Mouse (Mus musculus) ES-Bruce4 (cell line): ENCODE data around the gene Pus7. TPM values are rescaled to one million over a fixed set of nuclear protein-coding genes. Genes with fewer than 3 reads are reported as not detected.

Experiments
- H3K27ac ChIP-seq: 2 replicates; pipeline ENCODE4 v1.5.1; 2012; ENCODE audit warnings: low read length, inconsistent platforms; ENCODE audit not compliant: insufficient read depth
- H3K27me3 ChIP-seq: 2 replicates; pipeline ENCODE4 v1.6.1; 2012; ENCODE audit warnings: mild to moderate bottlenecking, low read length, inconsistent platforms; ENCODE audit not compliant: control insufficient read depth, poor library complexity, insufficient read depth, severe bottlenecking
- H3K36me3 ChIP-seq: 2 replicates; pipeline ENCODE4 v1.6.1; 2012; ENCODE audit warnings: inconsistent platforms, mild to moderate bottlenecking, low read length, moderate library complexity; ENCODE audit not compliant: control insufficient read depth, poor library complexity, insufficient read depth, severe bottlenecking
- H3K4me1 ChIP-seq: one replicate; pipeline ENCODE4 v1.8.1; 2011; ENCODE audit warnings: low read length; ENCODE audit not compliant: control insufficient read depth, insufficient read depth
- H3K4me3 ChIP-seq: 2 replicates; pipeline ENCODE4 v1.5.1; 2011; ENCODE audit warnings: low read depth, mild to moderate bottlenecking, low read length
- H3K9ac ChIP-seq: 2 replicates; pipeline ENCODE4 v1.6.1; 2012; ENCODE audit warnings: low read depth, mild to moderate bottlenecking, inconsistent platforms; ENCODE audit not compliant: poor library complexity, severe bottlenecking
- H3K9me3 ChIP-seq: replicated peaks from 2 replicates; pipeline ENCODE4 v1.6.1; 2012; ENCODE audit warnings: mild to moderate bottlenecking, low read length, inconsistent platforms; ENCODE audit not compliant: control insufficient read depth, poor library complexity, insufficient read depth, severe bottlenecking
- CTCF ChIP-seq: IDR thresholded peaks from one replicate; pipeline ENCODE4 v1.8.1; 2011; ENCODE audit warnings: low read depth, low read length
- EP300 ChIP-seq: IDR thresholded peaks from 2 replicates; pipeline ENCODE4 v1.6.1; 2011; ENCODE audit warnings: low read depth, low read length; ENCODE audit not compliant: insufficient read depth
- POLR2A ChIP-seq: IDR thresholded peaks from one replicate; pipeline ENCODE4 v1.8.1; 2011; ENCODE audit warnings: low read length; ENCODE audit not compliant: insufficient read depth
- polyA plus RNA-seq: library from polyadenylated mRNA; stranded (reverse); fragments of >200 nt; gene quantifications from 2 replicates; pipeline ENCODE4 v1.2.4, GENCODE M21; 2011; ENCODE audit warnings: low read depth; ENCODE audit not compliant: missing spikeins, insufficient read depth, insufficient read length

The Pus7 gene
- polyA plus RNA-seq, 1 experiment = 68.6 TPM

- Histone ChIP-seq H3K9me3 (no peaks in the 10 kb centered on the region), H3K27ac (no peak overlapping the region), H3K9ac (no peak overlapping the region), H3K4me1 (no peaks in the 10 kb centered on the region), H3K27me3 (no peaks in the 10 kb centered on the region), H3K36me3 (peaks cover 6% of the 10 kb centered on the region; the same call in 1 of the 2 replicates), H3K4me3 (no peak overlapping the region)
- TF ChIP-seq CTCF (no peak), EP300 (no peak), POLR2A (no peak)
Observed at GRCm38 (mm10) chr5:23816681-23817080, 33.2 kb upstream of the Pus7 start.

DNA sequence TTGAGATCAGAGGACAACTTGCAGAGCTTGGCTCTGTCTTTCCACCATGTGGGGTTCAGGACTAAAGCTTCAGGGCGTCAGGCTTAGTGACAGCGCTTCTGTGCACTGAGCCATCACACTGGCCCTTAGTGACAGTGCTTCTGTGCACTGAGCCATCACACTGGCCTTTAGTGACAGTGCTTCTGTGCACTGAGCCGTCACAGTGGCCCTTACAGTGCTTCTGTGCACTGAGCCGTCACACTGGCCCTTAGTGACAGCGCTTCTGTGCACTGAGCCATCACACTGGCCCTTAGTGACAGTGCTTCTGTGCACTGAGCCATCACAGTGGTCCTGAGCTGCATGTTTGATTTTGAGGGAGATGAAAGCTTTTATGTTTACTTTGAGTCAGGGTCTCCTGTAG lies 31.3 kb upstream of the Pus7 start:
- H3K9me3 ChIP-seq = no peaks in the 10 kb centered on the region
- H3K36me3 ChIP-seq = peaks cover 8% of the 10 kb centered on the region; the same call in 1 of the 2 replicates
- no peak overlapping the region for H3K27ac ChIP-seq
- no peaks in the 10 kb centered on the region for H3K4me1 ChIP-seq
- no peak overlapping the region for H3K9ac ChIP-seq
- no peak overlapping the region for H3K4me3 ChIP-seq
- H3K27me3 ChIP-seq = no peaks in the 10 kb centered on the region
- TF ChIP-seq CTCF (no peak), POLR2A (no peak)

DNA sequence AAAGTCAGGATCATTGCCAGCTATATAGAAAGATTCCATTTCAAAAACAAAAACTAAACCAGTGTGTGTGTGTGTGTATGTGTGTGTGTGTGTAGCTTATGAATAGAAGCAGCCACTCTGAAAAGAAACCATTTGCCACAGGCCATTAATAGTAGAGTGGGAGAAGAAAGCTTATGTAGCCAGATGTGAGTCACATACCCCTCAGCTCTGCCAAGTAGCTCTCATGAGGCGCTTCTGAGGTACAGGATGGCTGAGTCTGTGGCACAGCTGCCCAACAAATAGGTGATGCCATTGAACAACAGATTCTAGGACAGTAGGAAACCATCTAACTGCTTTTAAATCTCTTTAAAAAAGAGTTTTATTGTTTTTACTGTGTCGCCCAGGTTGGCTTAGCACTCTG lies 9.2 kb upstream of the Pus7 start:
- Histone ChIP-seq H3K9me3 (no peaks in the 10 kb centered on the region), H3K4me1 (no peaks in the 10 kb centered on the region), H3K27ac (no peak overlapping the region), H3K4me3 (no peak overlapping the region), H3K27me3 (no peaks in the 10 kb centered on the region), H3K36me3 (no peaks in the 10 kb centered on the region), H3K9ac (no peak overlapping the region)
- TF ChIP-seq EP300 (no peak), POLR2A (no peak), CTCF (no peak)

DNA sequence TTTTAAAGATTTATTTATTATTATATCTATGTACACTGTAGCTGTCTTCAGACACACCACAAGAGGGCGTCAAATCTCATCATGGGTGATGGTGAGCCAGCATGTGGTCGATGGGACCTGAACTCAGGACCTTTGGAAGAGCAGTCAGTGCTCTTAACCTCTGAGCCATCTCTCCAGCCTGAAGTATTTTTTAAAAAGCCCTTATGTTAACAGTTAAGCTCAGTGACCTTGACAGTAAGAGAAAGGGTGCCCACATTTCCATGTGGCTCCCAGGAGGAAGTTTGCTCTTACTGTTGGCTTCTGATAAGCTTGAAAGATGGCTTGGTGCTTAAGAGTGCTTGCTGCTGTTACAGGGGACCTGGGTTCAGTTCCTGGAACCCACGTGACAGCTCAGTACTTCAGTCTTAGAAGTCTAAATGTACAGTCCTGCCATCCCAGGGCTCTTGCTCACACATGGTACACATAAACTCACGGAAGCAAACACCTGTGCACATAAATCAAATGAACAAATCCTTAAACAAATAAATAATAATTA lies 5.6 kb upstream of the Pus7 start:
- no peaks in the 10 kb centered on the region for H3K4me1 ChIP-seq
- no peaks in the 10 kb centered on the region for H3K36me3 ChIP-seq
- no peak overlapping the region for H3K9ac ChIP-seq
- H3K4me3 ChIP-seq = no peak overlapping the region
- H3K27ac ChIP-seq = no peak overlapping the region
- H3K27me3 ChIP-seq = no peaks in the 10 kb centered on the region
- TF ChIP-seq POLR2A = no peak
- H3K9me3 ChIP-seq = peaks cover 2% of the 10 kb centered on the region; the same call in 1 of the 2 replicates

- H3K9me3 ChIP-seq = peaks cover 2% of the 10 kb centered on the region; the same call in 1 of the 2 replicates
- TF ChIP-seq CTCF = no peak
- TF ChIP-seq EP300 = no peak
- no peak for TF ChIP-seq POLR2A
- no peak overlapping the region for H3K27ac ChIP-seq
- H3K4me3 ChIP-seq = peak overlapping the region; percentile 77
- H3K36me3 ChIP-seq = no peaks in the 10 kb centered on the region
- H3K9ac ChIP-seq = peak overlapping the region; percentile 60; the same call in 1 of the 2 replicates
- no peaks in the 10 kb centered on the region for H3K27me3 ChIP-seq
- no peaks in the 10 kb centered on the region for H3K4me1 ChIP-seq
Observed at GRCm38 (mm10) chr5:23788390-23788830, 4.9 kb upstream of the Pus7 start.

DNA sequence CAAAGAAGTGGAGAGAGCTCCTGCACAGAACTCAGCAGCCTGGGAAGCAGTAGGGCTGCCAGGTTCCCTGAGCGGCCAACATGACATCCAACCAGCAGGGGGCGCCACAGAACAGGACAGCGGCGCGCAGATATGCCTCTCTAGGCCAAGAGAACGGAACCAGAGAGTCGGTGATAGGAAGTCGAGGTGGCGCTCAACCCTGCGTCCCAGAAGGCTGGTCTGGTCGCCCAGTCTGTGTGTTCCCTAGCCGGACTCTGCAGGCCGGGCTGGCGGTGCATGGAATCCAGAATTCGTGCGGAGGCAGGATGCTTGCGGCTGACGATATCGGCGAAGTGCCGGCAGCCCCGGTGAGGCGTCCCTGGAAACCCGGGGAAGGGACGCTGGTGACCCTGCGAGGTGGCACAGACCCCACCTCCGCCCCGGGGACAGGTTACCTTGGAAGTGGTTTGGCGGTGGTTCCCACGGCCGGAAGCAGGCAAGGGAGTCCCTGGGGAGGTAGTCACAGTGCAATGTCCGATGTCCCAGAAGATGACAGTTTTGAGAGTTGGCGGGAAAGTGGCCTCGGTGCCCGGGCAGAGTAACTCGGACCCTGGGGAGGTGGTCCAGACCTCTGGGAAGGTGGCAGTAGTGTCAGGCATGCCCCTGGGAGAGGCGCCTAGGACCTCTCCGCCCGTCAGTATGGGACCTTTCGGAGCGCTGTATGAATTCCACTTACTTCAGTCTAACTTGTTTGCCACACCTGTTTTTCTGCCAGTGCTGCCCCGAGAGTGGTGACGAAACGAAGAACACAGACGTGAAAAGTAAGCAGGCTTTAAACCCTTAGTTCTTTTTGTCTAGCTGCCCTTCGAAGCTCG lies 4.3 kb upstream of the Pus7 start, which contains the start of gene Rint1:
Gene Rint1, plus strand, starts transcription at position 176 of the 854 bp plus-strand sequence.
- TF ChIP-seq EP300 (no peak), POLR2A (peak; percentile 90), CTCF (peak; percentile 91)
- no peak within 1 kb of the TSS for H3K27ac ChIP-seq

More for the DNA sequence above, 4.3 kb upstream of the Pus7 start, which contains the start of gene Rint1:
- Histone ChIP-seq H3K4me1 (no peaks in the 10 kb centered on the region), H3K4me3 (peak within 1 kb of the TSS; percentile 77), H3K9ac (peak within 1 kb of the TSS; percentile 60), H3K36me3 (no peaks in the 10 kb centered on the region), H3K27me3 (no peaks in the 10 kb centered on the region), H3K9me3 (peaks cover 2% of the 10 kb centered on the region; the same call in 1 of the 2 replicates)
